Mouse (Mus musculus): Measurements from ENCODE around the gene Gm8720. TPM values are rescaled to one million over a fixed set of nuclear protein-coding genes. Genes with fewer than 3 reads are reported as not detected.
"Not testable (repeated sequence)": the region's sequence is repeated elsewhere in the genome, so short reads cannot be mapped to it uniquely, and the experiment has no call there.

Gm8720 gene
- polyA plus RNA-seq (2012; rRNA removed) = not detected in 2 replicates

GRCm38 (mm10) chr7:23067356-23067755 lies at the start of gene Gm8720:
Gene Gm8720, minus strand, starts transcription at chr7:23067456.
- not testable (repeated sequence) for H3K27ac ChIP-seq (ENCODE audit: insufficient read depth, low read depth, low read length); H3K27me3 ChIP-seq (replicated peaks; ENCODE audit: control insufficient read depth, insufficient read depth, low read length); DNase-seq; H3K36me3 ChIP-seq (ENCODE audit: control insufficient read depth, insufficient read depth, low read length); H3K4me3 ChIP-seq (ENCODE audit: insufficient read depth, low read depth, low read length); H3K4me1 ChIP-seq (ENCODE audit: control insufficient read depth, insufficient read depth, low read length)
- WGBS = no CpG with 5 or more reads among the region's 1 CpGs

GRCm38 (mm10) chr7:23055240-23055639 lies 12.0 kb downstream of the Gm8720 start, which contains the start of gene Vmn1r163:
Gene Vmn1r163, plus strand, starts transcription at chr7:23055540.
- not testable (repeated sequence) for H3K4me3 ChIP-seq (ENCODE audit: insufficient read depth, low read depth, low read length); H3K36me3 ChIP-seq (ENCODE audit: control insufficient read depth, insufficient read depth, low read length); DNase-seq; H3K4me1 ChIP-seq (ENCODE audit: control insufficient read depth, insufficient read depth, low read length); H3K27ac ChIP-seq (ENCODE audit: insufficient read depth, low read depth, low read length); H3K27me3 ChIP-seq (replicated peaks; ENCODE audit: control insufficient read depth, insufficient read depth, low read length)
- no CpG with 5 or more reads among the region's 1 CpGs for WGBS

- not testable (repeated sequence) for H3K27ac ChIP-seq (ENCODE audit: insufficient read depth, low read depth, low read length); DNase-seq; H3K36me3 ChIP-seq (ENCODE audit: control insufficient read depth, insufficient read depth, low read length); H3K27me3 ChIP-seq (replicated peaks; ENCODE audit: control insufficient read depth, insufficient read depth, low read length); H3K4me1 ChIP-seq (ENCODE audit: control insufficient read depth, insufficient read depth, low read length); H3K4me3 ChIP-seq (ENCODE audit: insufficient read depth, low read depth, low read length)
- WGBS = no CpG with 5 or more reads among the region's 3 CpGs
These were observed 47.4 kb downstream of the Gm8720 start, which contains the start of gene Gm4216 for GRCm38 (mm10) chr7:23019823-23020222. Gene Gm4216, minus strand, starts transcription at chr7:23019923.

Other genes with a start within 250 kb of the Gm8720 start
- gene Vmn1r159, start 223.9 kb downstream of the Gm8720 start, polyA plus RNA-seq (2012; rRNA removed) = not detected in 2 replicates
- not detected in 2 replicates for gene Vmn1r160, start 196.2 kb downstream of the Gm8720 start, polyA plus RNA-seq (2012; rRNA removed)
- not detected in 2 replicates for gene Gm4214, start 82.8 kb downstream of the Gm8720 start, polyA plus RNA-seq (2012; rRNA removed)
- gene Gm4216, start 47.5 kb downstream of the Gm8720 start, polyA plus RNA-seq (2012; rRNA removed) = not detected in 2 replicates
- gene Vmn1r163, start 11.9 kb downstream of the Gm8720 start, polyA plus RNA-seq (2012; rRNA removed) = not detected in 2 replicates
- not detected in 2 replicates for gene Gm10662, start 77.0 kb upstream of the Gm8720 start, polyA plus RNA-seq (2012; rRNA removed)
- gene Vmn1r165, start 149.9 kb upstream of the Gm8720 start, polyA plus RNA-seq (2012; rRNA removed) = not detected in 2 replicates
- not detected in 2 replicates for gene Vmn1r166, start 184.2 kb upstream of the Gm8720 start, polyA plus RNA-seq (2012; rRNA removed)
- not detected in 2 replicates for gene Gm6902, start 211.4 kb upstream of the Gm8720 start, polyA plus RNA-seq (2012; rRNA removed)
- gene Nlrp4e, start 233.7 kb upstream of the Gm8720 start, polyA plus RNA-seq (2012; rRNA removed) = not detected in 2 replicates